Mouse (Mus musculus): Measurements from ENCODE around the gene Zfyve21.
A peak's percentile ranks its signal among the peaks of the same experiment; 100 is the strongest.

Gene Zfyve21

GRCm38 (mm10) chr12:111845953-111846352 is 32.0 kb downstream of the Zfyve21 start:
- DNase-seq (ENCODE audit: low spot score), result no peak

DNA sequence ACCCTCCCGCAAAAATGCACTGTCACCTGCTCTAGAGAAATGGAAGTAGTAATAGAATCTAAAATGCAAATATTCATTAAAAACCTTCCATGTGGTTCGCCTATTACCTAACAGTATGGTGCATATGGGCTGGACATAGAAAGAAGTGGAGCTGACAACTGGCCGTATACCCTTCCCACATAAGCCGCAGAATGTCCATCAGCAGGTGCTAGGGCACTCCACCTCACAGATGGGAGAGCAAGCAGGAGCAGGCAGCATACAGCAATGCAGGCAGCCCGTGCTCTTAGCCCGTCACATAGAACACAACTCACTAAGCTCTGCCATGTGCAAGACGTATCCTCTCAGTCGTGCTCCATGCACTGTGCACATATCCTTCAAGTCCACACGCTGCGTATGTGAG is 32.8 kb downstream of the Zfyve21 start:
- DNase-seq (ENCODE audit: low spot score), result no peak

DNA sequence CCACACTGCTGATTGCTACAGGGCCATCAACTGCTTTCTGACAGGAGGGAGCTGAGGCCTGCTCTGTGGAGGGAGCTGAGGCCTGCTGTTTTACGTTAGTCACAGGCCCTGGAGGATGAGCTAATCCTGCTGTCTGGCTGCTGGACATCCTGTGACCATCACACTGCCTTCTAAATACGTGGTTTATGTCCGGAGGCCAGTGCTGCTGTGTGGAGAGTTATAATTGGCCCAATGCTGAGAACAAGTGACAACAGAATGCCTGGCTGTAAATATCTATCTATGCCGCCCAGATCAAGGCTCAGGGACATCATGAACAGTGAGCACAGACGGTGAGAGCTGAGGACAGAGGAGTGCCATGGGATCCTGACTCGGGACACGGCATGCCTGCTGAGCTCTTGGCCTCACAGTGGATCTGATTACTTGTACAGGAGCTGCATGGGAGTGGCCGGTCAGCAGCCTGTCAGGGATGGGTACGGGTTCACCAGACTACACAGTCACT is 34.4 kb downstream of the Zfyve21 start:
- no peak for DNase-seq (ENCODE audit: low spot score)

- no peak for DNase-seq (ENCODE audit: low spot score)
These were observed 37.3 kb downstream of the Zfyve21 start for GRCm38 (mm10) chr12:111851235-111851634.

- DNase-seq (ENCODE audit: low spot score), result no peak
These were observed 37.8 kb downstream of the Zfyve21 start for GRCm38 (mm10) chr12:111851745-111852144.

- DNase-seq (ENCODE audit: low spot score), result no peak
These were observed 39.1 kb downstream of the Zfyve21 start for GRCm38 (mm10) chr12:111853011-111853436.

GRCm38 (mm10) chr12:111853546-111853945 is 39.6 kb downstream of the Zfyve21 start:
- no peak for DNase-seq (ENCODE audit: low spot score)

- DNase-seq (ENCODE audit: low spot score), result no peak
These were observed 41.5 kb downstream of the Zfyve21 start for GRCm38 (mm10) chr12:111855448-111855847.

- DNase-seq (ENCODE audit: low spot score), result no peak
These were observed 50.3 kb downstream of the Zfyve21 start for GRCm38 (mm10) chr12:111864206-111864824.

GRCm38 (mm10) chr12:111869806-111870205 is 55.8 kb downstream of the Zfyve21 start:
- DNase-seq (ENCODE audit: low spot score), result no peak

DNA sequence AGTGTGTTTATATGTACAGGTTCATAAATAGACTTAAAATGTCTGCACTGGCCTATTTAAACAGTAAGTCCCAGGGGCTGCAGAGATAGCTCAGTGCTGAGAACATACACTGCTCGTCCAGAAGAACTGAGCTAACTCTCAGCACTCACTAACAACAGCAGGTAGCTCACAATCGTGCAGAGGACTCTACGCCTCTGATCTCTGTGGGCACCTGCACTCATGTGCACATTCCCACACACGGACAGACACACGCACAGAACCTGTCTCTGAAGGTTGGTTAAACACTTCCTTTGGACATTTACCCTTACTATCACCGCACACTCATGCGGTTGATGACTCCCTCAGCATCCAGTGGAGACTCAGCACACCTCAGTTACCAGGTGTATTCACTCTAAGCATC is 56.8 kb downstream of the Zfyve21 start:
- DNase-seq (ENCODE audit: low spot score), result no peak

- no peak for DNase-seq (ENCODE audit: low spot score)
These were observed 58.1 kb downstream of the Zfyve21 start for GRCm38 (mm10) chr12:111872079-111872478.

DNA sequence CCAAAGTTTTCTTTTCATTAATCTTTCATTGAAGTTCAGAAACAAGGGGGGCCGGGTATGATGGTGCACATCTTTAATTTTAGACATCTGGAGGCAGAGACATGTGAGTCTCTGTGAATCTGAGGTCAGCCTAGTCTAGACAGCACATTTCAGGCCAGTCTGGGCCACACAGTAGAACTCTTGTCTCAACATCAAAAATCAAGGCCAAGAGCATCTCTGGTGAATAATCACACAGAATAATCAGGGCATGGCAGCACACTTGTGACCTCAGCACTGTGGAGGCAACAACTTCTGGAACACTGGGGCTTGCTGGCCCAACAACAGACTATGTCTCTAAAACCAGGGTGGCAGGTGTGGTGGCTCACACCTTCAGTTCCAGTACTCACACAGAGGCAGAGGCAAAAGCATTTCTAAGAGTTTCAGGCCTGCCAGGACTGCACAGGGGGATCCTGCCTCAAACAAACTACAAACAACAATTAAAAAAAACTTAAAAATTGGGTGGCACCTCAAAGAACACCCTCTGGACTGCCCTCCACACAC is 60.7 kb downstream of the Zfyve21 start:
- no peak for DNase-seq (ENCODE audit: low spot score)

DNA sequence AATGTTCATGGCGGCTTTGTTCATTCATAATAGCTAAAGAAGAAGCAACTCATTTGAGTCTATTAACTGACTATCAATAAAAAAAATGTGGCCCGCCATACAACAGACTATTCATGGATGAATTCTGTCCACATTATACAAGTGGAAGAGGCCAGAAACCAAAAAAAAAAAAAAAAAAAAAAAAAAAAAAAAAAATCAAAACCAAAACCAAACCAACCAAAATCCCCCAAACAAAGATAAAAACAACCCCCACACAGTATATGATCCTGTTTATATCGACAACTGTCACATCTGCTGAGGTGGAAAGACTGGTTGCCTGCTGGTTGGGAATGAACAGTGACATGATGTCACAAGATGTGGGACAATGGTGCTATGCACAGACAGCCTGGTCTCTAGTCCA is 61.5 kb downstream of the Zfyve21 start:
- DNase-seq (ENCODE audit: low spot score), result no peak

GRCm38 (mm10) chr12:111878213-111878612 is 64.2 kb downstream of the Zfyve21 start:
- DNase-seq (ENCODE audit: low spot score), result peak; percentile 48

Measured in ovary, postnatal 10 days (tissue).